Mouse (Mus musculus) stomach, embryonic 15.5 days (tissue): ENCODE measurements around the gene Gsap. TPM values are rescaled to one million over a fixed set of nuclear protein-coding genes. Genes with fewer than 3 reads are reported as not detected.
A peak's percentile ranks its signal among the peaks of the same experiment; 100 is the strongest.
"Not testable (repeated sequence)": the region's sequence is repeated elsewhere in the genome, so short reads cannot be mapped to it uniquely, and the experiment has no call there.

ENCODE experiments used
- ATAC-seq: fragments of 200-750 bp; cut with Nextera tagmentation; 2 replicates; pipeline ENCODE4 v1.8.0; 2017; ENCODE audit warnings: low read depth, moderate number of reproducible peaks, moderate TSS enrichment; ENCODE audit not compliant: insufficient read depth, low FRiP score
- H3K27ac ChIP-seq: fragments of 300-500 bp; sonication (generic); 2 replicates; pipeline ENCODE4 v1.5.1; 2015; ENCODE audit warnings: mild to moderate bottlenecking, inconsistent platforms
- H3K27me3 ChIP-seq: fragments of 300-500 bp; sonication (generic); replicated peaks from 2 replicates; pipeline ENCODE4 v1.6.1; 2015; ENCODE audit warnings: inconsistent platforms
- H3K36me3 ChIP-seq: fragments of 300-500 bp; sonication (generic); 2 replicates; pipeline ENCODE4 v1.6.1; 2015; ENCODE audit warnings: inconsistent platforms
- H3K4me1 ChIP-seq: fragments of 300-500 bp; sonication (generic); 2 replicates; pipeline ENCODE4 v1.6.1; 2015; ENCODE audit warnings: inconsistent platforms
- H3K4me2 ChIP-seq: fragments of 300-500 bp; sonication (generic); 2 replicates; pipeline ENCODE4 v1.6.1; 2015; ENCODE audit warnings: mild to moderate bottlenecking, inconsistent platforms
- H3K4me3 ChIP-seq: fragments of 300-500 bp; sonication (generic); replicated peaks from 2 replicates; pipeline ENCODE4 v1.5.1; 2015; ENCODE audit warnings: inconsistent platforms
- H3K9ac ChIP-seq: fragments of 300-500 bp; sonication (generic); 2 replicates; pipeline ENCODE4 v1.6.1; 2015; ENCODE audit warnings: inconsistent platforms
- H3K9me3 ChIP-seq: fragments of 300-500 bp; sonication (generic); 2 replicates; pipeline ENCODE4 v1.6.1; 2016; ENCODE audit warnings: inconsistent platforms
- WGBS: fragments of 180-500 bp; shearing (Covaris S2); methylation state at CpG from one replicate; pipeline ENCODE4 v1.1.7; 2015; 5-methylcytosine and 5-hydroxymethylcytosine counted together
- polyA plus RNA-seq: library from polyadenylated mRNA; unstranded; fragments of >200 nt; fragmentation: Nextera tagmentation; extraction: Ambion mirVana; gene quantifications from 2 replicates; pipeline ENCODE4 v1.2.1, GENCODE M21; 2015

The Gsap gene
- polyA plus RNA-seq: 2.5 and 2.9 TPM in 2 replicates

DNA sequence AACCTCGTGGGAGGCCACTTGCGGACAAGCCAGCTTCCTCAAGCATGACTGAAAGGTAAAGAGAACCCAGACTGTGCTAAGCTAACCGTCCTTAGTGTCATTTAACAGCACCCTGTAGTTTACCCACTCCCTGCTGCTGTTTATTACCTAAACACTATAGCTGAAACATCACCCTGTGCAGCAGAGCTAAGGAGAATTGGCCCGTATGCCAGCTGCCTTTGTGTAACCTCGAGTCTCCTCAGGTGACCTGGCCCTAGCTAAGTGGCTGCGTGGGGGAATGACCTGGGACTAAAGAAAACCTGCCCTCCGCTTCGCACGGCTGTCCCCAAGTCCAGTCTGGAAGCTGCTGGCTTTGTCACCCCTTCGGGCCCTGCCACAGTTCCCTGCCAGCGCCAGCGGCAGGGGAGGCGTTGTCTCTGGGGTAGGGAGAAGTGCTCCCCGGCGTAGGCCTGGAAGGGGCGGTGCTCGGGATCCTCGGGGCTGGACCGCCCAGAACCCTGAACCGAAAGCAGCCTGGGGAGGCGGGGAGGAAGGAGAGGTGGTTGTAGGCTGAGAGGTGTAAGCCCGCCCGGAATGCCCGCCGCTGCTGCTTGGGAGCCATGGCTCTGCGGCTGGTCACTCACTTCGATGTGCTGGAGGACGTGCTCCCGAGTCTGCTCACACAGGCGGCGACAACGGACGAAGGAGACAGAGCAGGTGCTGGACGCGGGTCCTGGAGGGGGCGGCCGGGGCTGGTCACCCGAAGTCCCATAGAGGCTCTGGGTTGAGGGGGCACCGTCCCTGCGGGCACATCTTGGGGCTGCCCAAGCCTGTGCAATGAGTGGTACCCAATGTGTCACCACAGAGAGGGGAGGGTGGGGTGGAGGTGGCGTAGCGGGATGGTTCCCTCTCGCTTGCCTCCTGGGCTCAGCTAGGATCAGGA lies at the start of gene Gsap:
Gene Gsap (plus strand): TSS at position 492 of the 922 bp plus-strand sequence.
- no peak within 1 kb of the TSS for H3K27ac ChIP-seq
- 6% methylated on average over 43 of the region's 43 CpGs for WGBS

DNA sequence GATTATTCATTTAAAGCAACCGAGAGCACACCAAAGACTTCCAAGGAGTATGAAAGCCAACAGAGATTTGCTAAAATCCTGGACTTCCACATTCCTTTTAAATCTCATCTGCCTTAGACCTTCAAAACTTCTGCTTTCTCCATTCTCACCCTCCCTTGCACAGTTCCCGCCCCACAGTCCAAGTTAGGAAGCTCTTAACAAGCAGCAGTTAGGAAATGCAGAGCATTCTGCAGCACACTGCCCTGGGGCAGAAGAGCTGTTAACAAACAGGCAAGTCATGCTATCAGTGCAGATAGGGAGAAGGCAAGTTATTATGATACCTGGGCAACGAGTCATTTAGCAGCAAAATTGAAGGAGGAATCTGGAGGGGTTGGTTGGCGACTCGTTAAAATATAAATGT lies 49.5 kb upstream of the Gsap start:
- no peak overlapping the region for H3K4me2 ChIP-seq
- H3K9me3 ChIP-seq: no peaks in the 10 kb centered on the region
- H3K36me3 ChIP-seq: no peaks in the 10 kb centered on the region
- H3K27ac ChIP-seq: no peak overlapping the region
- no peaks in the 10 kb centered on the region; the same call in 1 of the 2 replicates for H3K4me1 ChIP-seq
- no peak for ATAC-seq
- H3K9ac ChIP-seq: no peak overlapping the region
- H3K4me3 ChIP-seq: no peak overlapping the region
- no peaks in the 10 kb centered on the region for H3K27me3 ChIP-seq
- 63% methylated on average over 5 of the region's 5 CpGs for WGBS

More for the DNA sequence above, at the start of gene Gsap:
- H3K36me3 ChIP-seq: no peaks in the 10 kb centered on the region
- ATAC-seq: peak; percentile 89; the same call in 1 of the 2 replicates
- H3K9me3 ChIP-seq: no peaks in the 10 kb centered on the region
- H3K9ac ChIP-seq: peak within 1 kb of the TSS; percentile 35; the same call in 1 of the 2 replicates
- peak within 1 kb of the TSS; percentile 96 for H3K4me2 ChIP-seq
- peaks cover 4% of the 10 kb centered on the region; the same call in 1 of the 2 replicates for H3K4me1 ChIP-seq
- no peaks in the 10 kb centered on the region for H3K27me3 ChIP-seq
- peak within 1 kb of the TSS; percentile 59 for H3K4me3 ChIP-seq

DNA sequence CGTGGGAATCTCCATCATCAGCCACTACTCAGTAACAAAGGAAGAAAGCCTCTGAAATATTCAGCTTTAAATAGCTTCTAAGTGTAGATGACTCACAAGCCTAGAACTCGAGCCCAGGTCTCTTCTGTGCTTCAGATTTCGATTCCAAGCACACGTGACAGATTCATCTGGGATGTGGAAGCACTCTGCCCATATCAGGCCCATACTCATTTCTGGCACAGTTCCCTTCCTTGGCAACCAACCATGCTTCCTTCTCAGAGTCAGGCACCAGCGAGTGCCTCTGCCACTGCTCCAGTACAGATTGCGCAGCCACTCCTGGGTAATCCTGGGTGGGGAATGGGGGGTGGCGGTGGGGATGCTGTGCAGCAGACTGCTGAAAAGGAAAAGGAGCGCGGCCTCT lies 46.5 kb upstream of the Gsap start:
- H3K9ac ChIP-seq: no peak overlapping the region
- H3K36me3 ChIP-seq: no peaks in the 10 kb centered on the region
- no peak overlapping the region for H3K27ac ChIP-seq
- no peaks in the 10 kb centered on the region for H3K9me3 ChIP-seq
- 0 out of 2 replicates have a peak, but pooled peaks have one; percentile 48 for ATAC-seq
- H3K4me1 ChIP-seq: peaks cover 3% of the 10 kb centered on the region
- no peaks in the 10 kb centered on the region for H3K27me3 ChIP-seq
- WGBS: 66% methylated on average over 9 of the region's 9 CpGs
- no peak overlapping the region for H3K4me3 ChIP-seq
- no peak overlapping the region for H3K4me2 ChIP-seq

DNA sequence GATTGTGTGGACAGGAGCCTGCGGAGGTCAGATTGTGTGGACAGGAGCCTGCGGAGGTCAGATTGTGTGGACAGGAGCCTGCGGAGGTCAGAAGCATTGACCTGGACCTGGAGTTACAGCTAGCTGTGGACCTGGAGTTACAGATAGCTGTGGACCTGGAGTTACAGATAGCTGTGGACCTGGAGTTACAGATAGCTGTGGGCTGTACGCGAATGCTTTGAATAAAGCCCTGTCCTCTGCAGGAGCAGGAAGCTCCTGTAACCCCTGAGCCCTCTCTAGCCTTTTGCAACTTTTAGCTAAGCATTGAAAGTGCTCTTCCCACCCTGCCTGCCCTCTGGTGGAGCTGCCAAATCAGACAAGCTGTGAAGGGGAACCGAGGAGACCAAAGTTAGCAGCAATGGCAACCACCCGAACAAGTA lies 44.9 kb upstream of the Gsap start:
- H3K4me1 ChIP-seq, H3K4me3 ChIP-seq, H3K9ac ChIP-seq, ATAC-seq, H3K27ac ChIP-seq, H3K9me3 ChIP-seq, H3K27me3 ChIP-seq, H3K36me3 ChIP-seq, H3K4me2 ChIP-seq: not testable (repeated sequence)
- 63% methylated on average over 7 of the region's 7 CpGs for WGBS

DNA sequence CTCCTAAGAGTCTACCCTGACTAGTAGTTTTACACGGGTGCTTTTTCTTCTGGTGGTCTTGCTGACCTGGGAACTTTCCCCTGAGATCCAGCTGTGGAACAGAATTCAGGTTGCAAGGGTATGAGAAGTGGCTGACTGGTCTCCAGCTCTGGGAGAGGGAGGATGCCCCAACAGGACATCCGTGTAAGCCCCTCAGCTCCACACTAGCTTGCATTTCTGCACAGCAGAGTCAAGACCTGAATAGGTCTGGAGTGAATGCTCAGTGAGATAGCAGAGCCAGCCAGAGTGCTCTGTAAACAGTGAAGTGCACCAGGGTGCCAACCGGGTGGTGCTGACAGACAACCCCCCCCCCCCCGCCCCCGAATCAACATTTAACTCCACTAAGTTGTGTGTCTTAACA lies 44.4 kb upstream of the Gsap start:
- Histone ChIP-seq H3K4me2 (no peak overlapping the region), H3K36me3 (no peaks in the 10 kb centered on the region), H3K27ac (no peak overlapping the region), H3K9me3 (no peaks in the 10 kb centered on the region), H3K9ac (no peak overlapping the region), H3K4me1 (peaks cover 4% of the 10 kb centered on the region), H3K4me3 (no peak overlapping the region), H3K27me3 (no peaks in the 10 kb centered on the region)
- 35% methylated on average over 5 of the region's 5 CpGs for WGBS
- ATAC-seq: no peak

DNA sequence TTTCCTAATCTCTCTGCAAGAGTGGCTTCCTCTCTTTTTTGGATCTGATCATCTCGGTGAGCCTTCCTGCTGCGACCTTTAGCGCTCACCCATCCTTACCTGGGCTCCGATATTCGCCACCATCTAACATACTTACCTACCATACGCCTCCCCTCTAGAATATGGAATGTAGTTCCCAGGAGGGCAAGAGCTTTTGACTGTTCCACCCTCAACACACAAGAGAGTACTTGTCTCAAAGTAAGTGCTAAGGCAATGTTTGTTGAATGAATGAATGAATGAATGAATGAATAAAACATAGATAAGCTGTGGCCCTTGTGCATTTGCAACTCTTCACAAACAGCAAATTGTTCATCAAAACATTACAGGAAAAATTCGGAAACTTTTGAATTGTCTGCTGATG lies 43.0 kb upstream of the Gsap start:
- no peak overlapping the region for H3K9ac ChIP-seq
- ATAC-seq: no peak

DNA sequence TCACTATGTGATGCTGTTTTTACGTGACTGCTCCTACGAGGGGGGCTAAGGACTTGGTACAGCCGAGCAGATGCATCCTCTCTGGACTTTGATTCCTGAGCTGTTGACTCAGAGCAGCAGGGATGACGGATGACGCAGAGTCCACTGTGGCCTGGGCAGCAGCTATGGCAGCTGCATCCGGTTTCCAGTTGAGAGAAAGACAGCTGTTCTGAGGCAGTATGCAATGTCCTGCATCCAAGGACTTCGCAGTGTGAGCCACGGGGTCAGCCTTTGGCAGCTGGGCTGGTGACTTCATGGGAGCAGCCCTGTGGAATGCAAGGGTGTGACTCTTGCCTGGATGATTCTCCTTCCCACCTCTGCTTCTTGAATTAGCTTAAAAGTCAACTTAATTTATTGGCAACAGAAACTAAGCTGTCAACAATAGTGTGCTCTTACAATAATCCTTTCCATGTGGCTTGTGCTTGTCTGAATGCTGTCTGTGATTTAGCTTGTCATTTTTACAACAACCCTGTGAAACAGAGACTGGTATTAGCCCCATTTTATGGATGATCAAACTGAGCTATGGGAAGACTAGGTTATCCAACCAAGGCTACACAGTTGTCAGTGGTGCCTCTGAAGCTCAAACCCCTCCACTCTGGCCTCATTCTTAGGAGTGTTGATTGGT lies 41.4 kb upstream of the Gsap start:
- Histone ChIP-seq H3K36me3 (no peaks in the 10 kb centered on the region), H3K4me2 (no peak overlapping the region), H3K4me1 (peaks cover 4% of the 10 kb centered on the region), H3K9me3 (no peaks in the 10 kb centered on the region), H3K9ac (no peak overlapping the region), H3K27ac (no peak overlapping the region), H3K4me3 (no peak overlapping the region), H3K27me3 (no peaks in the 10 kb centered on the region)
- ATAC-seq: peak; percentile 79
- WGBS: 20% methylated on average over 8 of the region's 8 CpGs

More for the DNA sequence above, 43.0 kb upstream of the Gsap start:
- Histone ChIP-seq H3K4me3 (no peak overlapping the region), H3K27me3 (no peaks in the 10 kb centered on the region), H3K27ac (no peak overlapping the region), H3K4me2 (no peak overlapping the region), H3K36me3 (no peaks in the 10 kb centered on the region), H3K4me1 (peaks cover 4% of the 10 kb centered on the region), H3K9me3 (no peaks in the 10 kb centered on the region)
- WGBS: 91% methylated on average over 7 of the region's 7 CpGs

DNA sequence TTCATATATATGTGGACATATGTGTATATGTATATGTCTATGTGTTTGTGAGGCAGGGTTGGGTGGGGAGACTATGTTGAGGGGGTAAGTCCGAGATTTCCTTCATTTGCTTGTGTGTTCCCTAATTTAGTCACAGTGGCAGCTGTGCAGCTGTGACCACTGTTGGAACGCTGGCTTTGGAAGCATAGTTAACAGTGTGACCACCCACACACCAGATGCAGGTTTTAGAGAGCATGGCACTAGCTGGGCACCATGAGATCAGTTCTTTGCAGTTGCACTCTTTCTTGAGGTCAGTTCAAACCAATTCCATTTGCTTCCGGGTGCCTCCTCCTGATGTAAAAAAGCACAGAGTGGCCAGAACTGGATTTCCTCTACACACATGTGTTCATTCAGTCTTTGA lies 37.7 kb upstream of the Gsap start:
- Histone ChIP-seq H3K4me3 (no peak overlapping the region), H3K9me3 (no peaks in the 10 kb centered on the region), H3K27ac (no peak overlapping the region), H3K9ac (no peak overlapping the region), H3K4me2 (no peak overlapping the region), H3K36me3 (no peaks in the 10 kb centered on the region), H3K4me1 (peaks cover 4% of the 10 kb centered on the region; the same call in 1 of the 2 replicates), H3K27me3 (no peaks in the 10 kb centered on the region)
- WGBS: 80% methylated on average over 3 of the region's 3 CpGs
- ATAC-seq: no peak

DNA sequence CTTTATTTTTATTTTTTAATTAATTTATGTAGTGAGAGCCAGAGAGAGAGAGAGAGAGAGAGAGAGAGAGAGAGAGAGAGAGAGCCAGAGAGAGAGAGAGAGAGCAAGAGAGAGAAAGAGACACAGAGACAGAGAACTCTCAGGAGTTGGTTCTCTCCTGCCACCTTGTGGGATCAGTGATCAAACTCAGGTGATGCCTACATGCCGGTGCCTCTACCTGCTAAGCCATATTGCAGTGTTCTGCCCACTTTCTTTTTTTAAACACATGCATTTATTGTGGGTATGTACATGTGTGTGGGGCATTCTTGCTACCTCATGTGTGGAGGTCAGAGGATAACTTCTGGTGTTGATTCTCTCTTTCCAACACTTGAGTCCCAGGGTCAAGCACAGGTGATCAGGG lies 32.4 kb upstream of the Gsap start:
- no peak overlapping the region for H3K27ac ChIP-seq

DNA sequence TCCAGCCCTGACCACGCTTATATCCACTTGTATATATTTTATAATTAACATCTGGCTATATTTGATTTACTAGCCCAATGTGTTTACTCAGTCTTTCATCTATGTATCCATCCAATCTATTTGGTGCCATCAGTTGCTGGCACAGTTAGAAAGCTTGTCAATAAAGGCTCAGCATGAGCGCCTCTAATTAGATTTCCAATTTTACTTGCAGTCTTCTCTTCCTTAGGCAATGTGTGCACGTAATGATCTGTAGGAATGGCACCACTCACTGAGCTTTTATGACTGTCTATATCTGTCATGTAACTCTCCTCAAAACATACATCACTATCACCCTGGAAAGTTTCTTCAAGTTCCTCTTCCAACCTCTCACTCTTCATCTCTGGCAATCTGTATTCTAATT lies 29.3 kb upstream of the Gsap start:
- Histone ChIP-seq H3K36me3 (no peaks in the 10 kb centered on the region), H3K9ac (no peak overlapping the region), H3K4me1 (no peaks in the 10 kb centered on the region), H3K27ac (no peak overlapping the region), H3K9me3 (no peaks in the 10 kb centered on the region), H3K4me3 (no peak overlapping the region), H3K27me3 (no peaks in the 10 kb centered on the region), H3K4me2 (no peak overlapping the region)
- no peak for ATAC-seq
- 77% methylated on average over 3 of the region's 3 CpGs for WGBS

More for the DNA sequence above, 32.4 kb upstream of the Gsap start:
- Histone ChIP-seq H3K4me2 (no peak overlapping the region), H3K4me3 (no peak overlapping the region), H3K9me3 (no peaks in the 10 kb centered on the region), H3K9ac (no peak overlapping the region), H3K4me1 (no peaks in the 10 kb centered on the region), H3K36me3 (no peaks in the 10 kb centered on the region), H3K27me3 (no peaks in the 10 kb centered on the region)
- WGBS: 81% methylated on average over 1 of the region's 1 CpGs
- no peak for ATAC-seq

DNA sequence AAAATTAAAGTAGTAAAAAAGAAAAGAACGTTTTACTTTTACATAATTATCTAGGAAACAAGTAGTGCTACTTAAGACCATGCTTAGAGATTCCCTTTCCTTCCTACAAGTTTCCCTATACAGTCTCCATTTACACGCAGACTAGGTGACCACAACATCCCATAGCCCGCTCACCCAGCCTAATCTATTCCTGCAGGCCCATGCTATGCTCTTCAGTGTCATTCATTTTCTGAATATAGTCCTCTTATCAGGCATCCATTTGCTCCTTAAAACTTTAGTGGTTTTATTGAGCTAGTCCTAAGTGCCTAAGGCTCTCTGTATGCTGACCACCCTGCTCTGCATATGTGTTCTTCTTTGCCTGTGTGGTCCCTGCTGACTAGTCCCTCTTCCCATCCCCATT lies 26.5 kb upstream of the Gsap start:
- Histone ChIP-seq H3K9me3 (no peaks in the 10 kb centered on the region), H3K4me1 (no peaks in the 10 kb centered on the region), H3K4me3 (no peak overlapping the region), H3K36me3 (no peaks in the 10 kb centered on the region), H3K4me2 (no peak overlapping the region), H3K27ac (no peak overlapping the region), H3K27me3 (no peaks in the 10 kb centered on the region), H3K9ac (no peak overlapping the region)
- WGBS: 67% methylated on average over 3 of the region's 3 CpGs
- no peak for ATAC-seq

DNA sequence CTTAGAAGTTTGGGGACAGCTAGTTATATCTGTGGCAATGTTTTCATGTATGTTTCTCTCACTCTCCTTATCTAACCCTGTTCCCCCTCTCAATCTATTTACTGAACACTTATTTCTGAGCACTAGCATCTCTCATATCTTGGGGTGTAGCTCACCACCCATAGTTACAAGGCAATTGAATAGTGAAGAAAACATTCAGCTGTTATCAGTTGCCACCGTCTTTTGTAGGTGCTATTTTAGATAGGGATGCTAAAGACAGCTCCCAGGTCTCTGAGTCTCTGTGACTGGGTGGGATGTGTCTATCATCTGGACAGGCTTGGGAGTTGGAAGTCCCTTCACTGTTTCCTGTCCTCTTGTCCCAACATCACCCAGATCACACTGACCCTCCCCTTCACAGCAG lies 25.3 kb upstream of the Gsap start:
- Histone ChIP-seq H3K36me3 (no peaks in the 10 kb centered on the region), H3K9me3 (no peaks in the 10 kb centered on the region), H3K9ac (no peak overlapping the region), H3K4me2 (no peak overlapping the region), H3K27ac (no peak overlapping the region), H3K27me3 (no peaks in the 10 kb centered on the region), H3K4me3 (no peak overlapping the region), H3K4me1 (no peaks in the 10 kb centered on the region)
- 68% methylated on average over 1 of the region's 1 CpGs for WGBS
- ATAC-seq: no peak
